Mouse (Mus musculus) limb, embryonic 15.5 days (tissue): ENCODE results near the gene Zmiz1. TPM values are rescaled to one million over a fixed set of nuclear protein-coding genes. Genes with fewer than 3 reads are reported as not detected.

Experiments used
- ATAC-seq: fragments of 200-750 bp; cut with Nextera tagmentation; 2 replicates; pipeline ENCODE4 v1.8.0; 2017; ENCODE audit warnings: low read depth, moderate TSS enrichment; ENCODE audit not compliant: insufficient number of reproducible peaks, low FRiP score, low TSS enrichment
- H3K27ac ChIP-seq: fragments of 300-500 bp; sonication (generic); 2 replicates; pipeline ENCODE4 v1.5.1; 2015; ENCODE audit warnings: moderate library complexity, mild to moderate bottlenecking, inconsistent platforms
- H3K27me3 ChIP-seq: fragments of 300-500 bp; sonication (generic); 2 replicates; pipeline ENCODE4 v1.6.1; 2015; ENCODE audit warnings: inconsistent platforms
- H3K36me3 ChIP-seq: fragments of 300-500 bp; sonication (generic); 2 replicates; pipeline ENCODE4 v1.6.1; 2015; ENCODE audit warnings: inconsistent platforms
- H3K4me1 ChIP-seq: fragments of 300-500 bp; sonication (generic); 2 replicates; pipeline ENCODE4 v1.6.1; 2015; ENCODE audit warnings: inconsistent platforms
- H3K4me2 ChIP-seq: fragments of 300-500 bp; sonication (generic); 2 replicates; pipeline ENCODE4 v1.6.1; 2015; ENCODE audit warnings: mild to moderate bottlenecking, inconsistent platforms
- H3K4me3 ChIP-seq: fragments of 300-500 bp; sonication (generic); 2 replicates; pipeline ENCODE4 v1.5.1; 2015; ENCODE audit warnings: mild to moderate bottlenecking, inconsistent platforms
- H3K9ac ChIP-seq: fragments of 300-500 bp; sonication (generic); 2 replicates; pipeline ENCODE4 v1.6.1; 2015; ENCODE audit warnings: inconsistent platforms
- H3K9me3 ChIP-seq: fragments of 300-500 bp; sonication (generic); 2 replicates; pipeline ENCODE4 v1.6.1; 2016; ENCODE audit warnings: inconsistent platforms
- WGBS: fragments of 180-500 bp; shearing (Covaris S2); methylation state at CpG from one replicate; pipeline ENCODE4 v1.1.7; 2015; 5-methylcytosine and 5-hydroxymethylcytosine counted together
- polyA plus RNA-seq: library from polyadenylated mRNA; unstranded; fragments of >200 nt; fragmentation: Nextera tagmentation; extraction: Ambion mirVana; gene quantifications from 2 replicates; pipeline ENCODE4 v1.2.1, GENCODE M21; 2015

The Zmiz1 gene
- polyA plus RNA-seq, 1 experiment from 2014 or later, result 50.5 TPM

DNA sequence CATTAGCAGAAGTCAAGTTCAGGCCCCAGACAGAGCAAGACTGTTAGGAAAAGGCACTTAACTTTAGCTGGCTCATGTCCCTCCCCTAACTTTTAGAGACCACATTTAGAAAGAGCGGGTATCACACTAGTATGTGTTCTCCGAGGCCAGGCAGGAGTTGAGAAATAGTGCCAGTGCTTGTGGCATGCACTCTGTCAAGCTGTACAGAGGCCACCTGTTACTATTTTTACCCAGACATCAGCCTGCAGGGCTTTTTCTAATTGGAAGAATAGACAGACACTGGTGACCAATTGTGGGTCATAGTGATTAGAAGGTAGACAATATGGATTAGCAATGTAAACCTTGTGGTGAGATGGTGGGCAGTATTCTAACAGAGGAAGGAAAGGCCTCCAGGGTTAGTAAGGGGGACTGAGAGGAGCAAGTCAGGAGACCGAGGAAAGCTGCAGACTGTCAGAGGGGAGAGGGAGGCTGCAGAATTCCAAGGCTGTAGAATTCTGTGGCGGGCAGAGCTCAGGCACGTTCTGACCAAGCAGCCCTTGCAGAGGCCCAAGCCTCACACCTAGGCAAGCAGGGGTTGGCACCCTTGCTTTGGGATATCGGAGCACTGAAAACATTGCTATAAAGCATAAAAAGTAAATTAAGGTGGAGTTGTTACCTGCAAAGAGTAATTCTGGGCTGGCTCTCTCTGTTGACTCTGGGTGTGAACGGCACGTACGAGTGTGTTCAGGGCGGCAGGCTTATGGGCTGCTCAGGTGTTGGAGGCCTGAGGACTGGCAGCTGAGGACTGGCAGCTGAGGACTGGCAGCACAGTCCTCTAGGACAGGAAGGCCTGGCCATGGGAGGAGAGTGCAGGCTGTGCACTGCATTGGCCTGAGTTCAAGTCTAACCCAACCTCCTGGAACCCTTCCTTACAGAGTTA, 228.3 kb downstream of the Zmiz1 start:
- no peak overlapping the region for H3K27ac ChIP-seq
- WGBS, result 74% methylated on average over 10 of the region's 10 CpGs
- no peak for ATAC-seq

DNA sequence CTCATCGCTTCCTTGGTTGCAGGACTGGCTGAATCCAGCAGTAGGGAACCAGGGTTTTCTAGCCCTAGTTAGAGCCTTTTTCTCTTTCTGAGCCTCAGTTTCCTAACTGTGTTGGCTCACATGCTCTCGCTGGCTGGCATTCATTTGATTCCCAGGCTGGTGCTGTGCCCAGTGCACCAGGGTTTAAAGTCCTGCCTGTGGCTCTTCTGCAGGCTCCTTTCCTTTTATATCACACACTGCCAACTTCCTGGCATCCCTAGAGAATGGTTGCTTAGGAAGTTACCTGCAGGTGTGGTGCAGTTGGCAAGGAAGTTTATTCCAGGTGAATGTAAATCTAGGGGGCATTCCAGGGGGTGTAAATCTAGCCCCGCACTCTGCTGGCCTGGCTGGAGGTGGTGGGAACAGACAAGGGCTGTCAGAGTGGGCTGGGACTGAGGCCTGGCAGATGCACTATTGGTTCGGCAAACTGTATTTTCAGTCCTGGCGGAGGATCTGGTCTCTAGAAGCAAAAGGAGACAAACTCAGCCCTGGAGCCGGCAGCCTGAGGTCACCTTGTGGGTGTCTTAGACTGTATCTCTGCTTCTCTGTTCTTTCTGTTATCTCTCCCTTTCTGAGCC, 234.4 kb downstream of the Zmiz1 start:
- no peak overlapping the region for H3K27ac ChIP-seq
- no peaks in the 10 kb centered on the region for H3K27me3 ChIP-seq
- H3K4me2 ChIP-seq, result peak overlapping the region; percentile 90
- no peak for ATAC-seq
- H3K4me3 ChIP-seq, result peak overlapping the region; percentile 91
- 63% methylated on average over 6 of the region's 6 CpGs for WGBS
- H3K9me3 ChIP-seq, result no peaks in the 10 kb centered on the region
- H3K4me1 ChIP-seq, result peaks cover 33% of the 10 kb centered on the region
- peaks cover 23% of the 10 kb centered on the region for H3K36me3 ChIP-seq
- H3K9ac ChIP-seq, result no peak overlapping the region

More for the DNA sequence above, 228.3 kb downstream of the Zmiz1 start:
- Histone ChIP-seq H3K27me3 (no peaks in the 10 kb centered on the region), H3K9ac (no peak overlapping the region), H3K36me3 (no peaks in the 10 kb centered on the region), H3K4me1 (peaks cover 5% of the 10 kb centered on the region), H3K9me3 (no peaks in the 10 kb centered on the region), H3K4me2 (no peak overlapping the region), H3K4me3 (no peak overlapping the region)

DNA sequence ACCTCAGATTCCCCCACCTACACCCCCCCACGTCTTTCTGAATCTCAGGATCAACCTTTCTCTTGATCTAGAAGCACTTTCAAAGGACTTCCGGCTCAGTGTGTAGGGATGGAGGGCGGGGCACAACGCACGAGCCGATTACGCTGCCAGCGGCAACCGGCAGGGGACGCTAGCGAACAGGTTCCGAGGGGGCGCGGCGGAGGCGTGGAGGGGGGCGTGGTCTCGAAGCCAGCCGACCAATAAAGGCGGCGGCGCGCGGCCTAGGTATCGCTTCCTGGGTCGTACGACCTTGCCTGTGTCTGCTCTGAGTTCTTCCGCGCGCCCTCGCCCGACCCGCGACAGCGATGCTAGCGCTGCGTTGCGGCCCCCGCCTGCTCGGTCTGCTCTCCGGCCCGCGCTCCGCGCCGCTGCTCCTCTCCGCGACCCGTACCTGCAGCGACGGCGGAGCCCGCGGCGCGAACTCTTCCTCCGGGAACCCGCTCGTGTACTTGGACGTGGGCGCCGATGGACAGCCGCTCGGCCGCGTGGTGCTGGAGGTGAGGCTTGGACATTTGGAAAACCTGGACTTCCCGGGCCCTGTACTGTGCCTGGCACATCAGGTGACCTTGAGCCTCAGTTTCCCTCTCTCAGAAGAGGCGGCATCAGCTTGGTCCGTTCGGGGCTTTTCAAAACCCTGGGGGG, 235.0 kb downstream of the Zmiz1 start, which contains the start of gene Ppif:
Ppif (plus strand) TSS at position 267 of the 681 bp plus-strand sequence.
- Histone ChIP-seq H3K27ac (peak within 1 kb of the TSS; percentile 59), H3K4me2 (peak within 1 kb of the TSS; percentile 90), H3K4me1 (peaks cover 33% of the 10 kb centered on the region), H3K27me3 (no peaks in the 10 kb centered on the region), H3K4me3 (peak within 1 kb of the TSS; percentile 91), H3K9me3 (no peaks in the 10 kb centered on the region), H3K9ac (peak within 1 kb of the TSS; percentile 87), H3K36me3 (peaks cover 29% of the 10 kb centered on the region)
- under 1% methylated on average over 70 of the region's 70 CpGs for WGBS
- ATAC-seq, result peak; percentile 83

DNA sequence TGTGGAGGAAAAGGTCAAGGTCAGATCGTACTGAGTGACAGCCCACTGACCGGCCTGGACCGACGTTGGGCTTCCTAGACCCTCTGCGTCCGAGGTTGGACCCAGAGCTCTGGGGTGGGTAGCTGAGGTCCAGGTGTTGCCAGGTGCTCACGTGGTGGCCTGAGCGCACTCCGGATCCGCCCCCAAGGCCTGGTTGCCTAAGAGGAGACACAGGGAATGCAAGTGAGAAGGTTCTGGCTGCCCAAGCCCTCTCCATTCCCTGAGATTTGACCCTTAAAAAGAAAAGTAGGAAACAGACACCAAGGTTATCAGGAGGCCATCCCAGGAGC, 235.5 kb downstream of the Zmiz1 start:
- Histone ChIP-seq H3K27ac (peak overlapping the region; percentile 59; the same call in 1 of the 2 replicates), H3K9me3 (no peaks in the 10 kb centered on the region), H3K4me3 (peak overlapping the region; percentile 91), H3K27me3 (no peaks in the 10 kb centered on the region), H3K4me1 (peaks cover 33% of the 10 kb centered on the region), H3K4me2 (peak overlapping the region; percentile 90), H3K36me3 (peaks cover 35% of the 10 kb centered on the region), H3K9ac (peak overlapping the region; percentile 87)
- WGBS, result 2% methylated on average over 10 of the region's 10 CpGs
- ATAC-seq, result no peak

DNA sequence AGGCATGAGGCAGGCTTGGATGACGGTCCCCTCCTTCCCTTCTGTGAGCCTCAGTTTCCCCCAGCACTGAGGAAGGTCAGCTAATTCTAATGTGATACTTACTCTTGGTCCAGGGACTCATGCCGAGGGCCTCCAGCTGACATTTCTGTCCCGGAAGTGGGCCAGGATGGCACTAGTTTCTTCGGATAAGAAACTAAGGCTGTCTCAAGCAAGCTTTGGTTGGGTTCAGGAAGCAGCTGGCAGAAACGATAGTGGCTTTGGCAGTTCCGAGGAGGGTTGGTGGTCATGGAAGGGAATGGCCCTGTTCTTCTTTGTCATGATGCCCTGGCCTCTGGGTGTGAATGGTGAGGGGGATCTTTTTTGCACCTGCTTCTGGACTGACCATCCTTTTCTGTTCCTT, 236.1 kb downstream of the Zmiz1 start:
- H3K9ac ChIP-seq, result no peak overlapping the region
- no peaks in the 10 kb centered on the region for H3K9me3 ChIP-seq
- WGBS, result 46% methylated on average over 6 of the region's 6 CpGs
- no peak for ATAC-seq
- H3K4me2 ChIP-seq, result peak overlapping the region; percentile 90
- no peak overlapping the region for H3K27ac ChIP-seq
- peaks cover 40% of the 10 kb centered on the region for H3K36me3 ChIP-seq
- H3K4me1 ChIP-seq, result peaks cover 33% of the 10 kb centered on the region
- peak overlapping the region; percentile 91 for H3K4me3 ChIP-seq
- no peaks in the 10 kb centered on the region for H3K27me3 ChIP-seq

DNA sequence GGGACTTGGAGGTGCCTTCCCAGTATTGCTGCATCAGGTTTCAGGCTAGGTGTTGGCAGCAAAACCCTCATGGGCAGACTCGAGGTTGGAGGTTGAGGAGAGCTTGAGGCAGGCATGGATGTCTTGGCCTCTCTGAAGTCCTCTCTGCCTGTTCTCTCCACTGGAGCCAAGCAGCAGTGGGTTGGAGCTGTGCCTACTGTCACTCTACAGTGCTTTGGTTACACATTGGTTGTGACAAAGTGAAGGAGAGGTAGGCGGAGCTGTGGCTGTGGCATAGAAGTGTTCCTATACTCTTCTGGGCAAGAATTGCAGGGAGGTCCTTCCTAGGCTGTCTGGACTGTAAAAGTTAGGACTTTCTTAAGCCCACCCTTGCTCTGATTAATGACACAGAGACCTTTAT, 237.4 kb downstream of the Zmiz1 start:
- no peak for ATAC-seq
- Histone ChIP-seq H3K4me2 (no peak overlapping the region), H3K36me3 (peaks cover 41% of the 10 kb centered on the region), H3K27ac (no peak overlapping the region), H3K9ac (no peak overlapping the region), H3K4me3 (no peak overlapping the region), H3K9me3 (no peaks in the 10 kb centered on the region), H3K4me1 (peaks cover 33% of the 10 kb centered on the region), H3K27me3 (no peaks in the 10 kb centered on the region)
- WGBS, result 62% methylated on average over 2 of the region's 2 CpGs

DNA sequence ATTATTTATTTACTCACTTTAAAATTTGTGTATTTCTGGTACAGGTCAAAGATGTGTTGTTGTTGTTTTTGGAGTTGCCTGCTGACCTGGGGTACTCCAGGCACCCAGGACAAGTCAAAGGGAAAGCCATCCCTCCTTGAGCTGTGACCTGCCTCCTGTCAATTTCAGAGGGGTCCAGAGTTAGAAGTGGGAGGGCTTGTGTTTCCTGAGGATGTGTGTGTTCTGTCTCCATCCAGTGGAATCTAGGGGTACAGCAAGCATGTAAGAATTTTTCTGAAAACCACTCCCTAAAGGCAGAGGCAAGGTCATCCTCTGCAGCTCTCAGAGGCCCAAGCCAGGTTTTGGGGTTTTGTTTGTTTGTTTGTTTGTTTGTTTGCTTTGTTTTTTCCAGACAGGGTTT, 243.0 kb downstream of the Zmiz1 start:
- Histone ChIP-seq H3K9ac (no peak overlapping the region), H3K4me3 (no peak overlapping the region), H3K9me3 (no peaks in the 10 kb centered on the region), H3K36me3 (peaks cover 32% of the 10 kb centered on the region), H3K27me3 (no peaks in the 10 kb centered on the region), H3K4me1 (no peaks in the 10 kb centered on the region; the same call in 1 of the 2 replicates), H3K27ac (no peak overlapping the region), H3K4me2 (no peak overlapping the region)
- ATAC-seq, result no peak

DNA sequence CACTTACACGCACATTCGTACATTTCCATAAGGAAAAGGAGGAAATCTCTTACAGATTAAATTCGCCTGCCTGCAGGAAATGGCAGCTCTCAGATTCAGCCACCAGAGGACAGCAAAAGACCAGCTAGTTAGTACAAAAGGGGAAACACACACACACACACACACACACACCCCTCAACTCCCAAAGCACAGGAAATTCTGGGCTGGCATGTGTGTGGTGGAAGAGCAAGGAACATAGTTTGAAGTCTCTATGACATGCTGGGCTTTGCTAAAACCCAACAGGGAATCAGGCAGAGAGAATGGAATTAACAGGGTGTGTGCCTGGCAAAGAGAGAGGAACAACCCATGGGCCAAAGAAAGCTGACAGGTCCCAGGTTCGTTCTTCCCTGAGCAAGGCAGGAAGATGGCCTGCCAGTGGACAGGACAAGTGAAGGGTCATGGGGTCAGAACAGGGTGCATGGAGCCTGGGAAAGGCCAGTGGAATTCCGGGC, 248.8 kb downstream of the Zmiz1 start:
- WGBS, result 41% methylated on average over 5 of the region's 5 CpGs
- H3K4me3 ChIP-seq, result no peak overlapping the region
- H3K9ac ChIP-seq, result no peak overlapping the region
- peaks cover 44% of the 10 kb centered on the region for H3K4me1 ChIP-seq
- ATAC-seq, result no peak
- H3K36me3 ChIP-seq, result no peaks in the 10 kb centered on the region
- no peaks in the 10 kb centered on the region for H3K9me3 ChIP-seq
- no peaks in the 10 kb centered on the region for H3K27me3 ChIP-seq
- peak overlapping the region; percentile 75 for H3K27ac ChIP-seq
- no peak overlapping the region for H3K4me2 ChIP-seq

DNA sequence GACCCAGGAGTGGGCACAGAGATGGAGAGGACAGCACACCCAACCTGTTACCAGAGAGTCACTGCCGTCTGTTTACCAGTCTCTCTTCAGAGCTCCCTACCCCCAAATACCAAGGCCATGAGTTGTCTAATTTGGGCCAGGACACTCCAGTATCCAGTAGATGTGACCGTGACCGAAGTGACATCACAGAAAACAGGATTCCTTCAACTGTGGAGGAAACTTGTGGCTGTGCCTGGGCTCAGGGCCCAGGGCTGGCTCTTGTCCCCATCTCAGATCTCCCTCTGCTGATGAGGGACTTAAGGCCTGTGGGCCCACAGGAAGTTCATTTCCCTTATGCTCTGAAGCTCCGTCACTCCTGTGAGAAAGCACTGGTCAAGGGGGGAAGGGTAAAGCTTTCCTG, 249.5 kb downstream of the Zmiz1 start:
- H3K4me3 ChIP-seq, result no peak overlapping the region
- no peak overlapping the region for H3K9ac ChIP-seq
- no peaks in the 10 kb centered on the region for H3K9me3 ChIP-seq
- peak overlapping the region; percentile 75 for H3K27ac ChIP-seq
- no peak; the same call in 1 of the 2 replicates for ATAC-seq
- H3K4me2 ChIP-seq, result no peak overlapping the region
- H3K36me3 ChIP-seq, result no peaks in the 10 kb centered on the region
- peaks cover 44% of the 10 kb centered on the region for H3K4me1 ChIP-seq
- whole genome bisulfite sequencing, result 42% methylated on average over 4 of the region's 4 CpGs
- no peaks in the 10 kb centered on the region for H3K27me3 ChIP-seq

DNA sequence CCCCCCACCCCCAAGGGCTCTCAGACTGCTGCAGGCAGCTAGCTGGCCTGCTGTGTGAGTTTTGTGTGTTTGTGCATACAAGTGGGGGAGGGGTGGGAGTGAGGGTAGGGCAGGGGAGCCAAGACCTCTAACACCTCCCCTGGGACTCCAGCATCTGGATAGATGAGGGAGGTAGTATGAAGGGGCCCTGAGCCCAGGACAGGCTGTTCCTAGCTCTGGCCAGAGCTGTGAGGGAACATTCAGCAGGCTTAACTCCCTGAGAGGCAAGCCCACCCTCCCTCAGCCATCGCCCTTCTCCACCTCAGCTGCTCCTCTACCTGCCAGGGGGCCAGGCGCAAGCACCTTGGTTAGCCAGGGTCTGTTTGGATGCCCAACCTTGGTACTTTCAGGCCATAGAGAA, 249.9 kb downstream of the Zmiz1 start:
- Histone ChIP-seq H3K27ac (peak overlapping the region; percentile 75), H3K4me2 (no peak overlapping the region), H3K36me3 (no peaks in the 10 kb centered on the region), H3K9ac (no peak overlapping the region), H3K27me3 (no peaks in the 10 kb centered on the region), H3K4me1 (peaks cover 44% of the 10 kb centered on the region), H3K4me3 (no peak overlapping the region), H3K9me3 (no peaks in the 10 kb centered on the region)
- no peak for ATAC-seq
- WGBS, result 70% methylated on average over 2 of the region's 2 CpGs

DNA sequence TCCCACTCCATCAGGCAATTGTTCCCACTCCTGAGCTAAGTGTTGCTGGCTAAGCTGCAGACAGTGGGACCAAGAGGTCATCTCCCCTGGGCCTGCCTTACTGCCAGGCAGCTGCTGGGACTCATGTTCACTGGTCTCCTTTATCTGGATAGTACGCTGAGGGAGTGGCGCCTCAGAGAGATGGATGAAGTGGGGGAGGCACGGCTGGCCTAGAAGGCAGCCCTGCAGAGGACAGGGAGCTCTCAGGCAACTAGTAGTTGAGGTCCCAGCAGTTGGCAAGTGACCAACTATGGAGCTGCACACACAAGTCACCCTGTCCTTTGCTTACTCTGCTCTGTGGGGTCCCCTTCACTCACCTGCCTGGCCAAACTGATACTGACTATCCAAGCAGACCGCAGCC, 251.1 kb downstream of the Zmiz1 start:
- no peak overlapping the region for H3K9ac ChIP-seq
- peaks cover 44% of the 10 kb centered on the region for H3K4me1 ChIP-seq
- H3K4me3 ChIP-seq, result no peak overlapping the region
- no peaks in the 10 kb centered on the region for H3K27me3 ChIP-seq
- H3K4me2 ChIP-seq, result no peak overlapping the region
- H3K27ac ChIP-seq, result no peak overlapping the region; the same call in 1 of the 2 replicates
- H3K9me3 ChIP-seq, result no peaks in the 10 kb centered on the region
- no peak for ATAC-seq
- 67% methylated on average over 4 of the region's 4 CpGs for WGBS
- peaks cover 11% of the 10 kb centered on the region for H3K36me3 ChIP-seq

DNA sequence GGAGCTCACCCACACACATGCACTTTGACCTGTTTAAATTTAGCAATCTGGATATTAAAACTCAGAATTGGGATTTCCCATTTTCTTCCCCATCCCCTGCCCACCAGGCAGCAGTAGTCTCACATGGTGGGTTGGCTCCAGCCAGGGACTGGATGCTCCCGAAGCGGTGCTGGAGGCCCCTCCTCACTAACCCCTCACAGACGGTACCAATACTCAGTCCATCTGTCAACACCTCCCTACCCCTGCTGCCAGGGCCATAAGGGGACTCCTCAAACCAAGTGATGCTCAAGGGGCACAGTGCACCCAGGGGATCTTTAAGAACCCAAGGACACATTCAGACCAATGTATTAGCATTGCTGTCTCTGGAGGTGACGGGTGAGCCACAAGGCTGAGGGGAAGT, 251.7 kb downstream of the Zmiz1 start:
- WGBS, result 55% methylated on average over 4 of the region's 4 CpGs
- H3K9me3 ChIP-seq, result no peaks in the 10 kb centered on the region
- no peak for ATAC-seq
- peaks cover 13% of the 10 kb centered on the region for H3K36me3 ChIP-seq
- no peaks in the 10 kb centered on the region for H3K27me3 ChIP-seq
- peaks cover 44% of the 10 kb centered on the region for H3K4me1 ChIP-seq
- no peak overlapping the region for H3K9ac ChIP-seq
- H3K27ac ChIP-seq, result peak overlapping the region; percentile 47
- no peak overlapping the region for H3K4me2 ChIP-seq
- no peak overlapping the region for H3K4me3 ChIP-seq
